Mouse (Mus musculus) CD4-positive helper T cell, adult 2 months (primary cell): ENCODE data around the gene Clec11a.

ENCODE experiments used
- DNase-seq: peaks from one replicate; pipeline ENCODE4 v3.0.0-alpha.2; 2012; ENCODE audit warnings: low read depth, missing footprints, low spot score

Gene Clec11a

GRCm38 (mm10) chr7:44306516-44307240, at the start of gene Clec11a:
Gene Clec11a, minus strand, starts transcription at chr7:44306902.
- DNase-seq = no peak

GRCm38 (mm10) chr7:44355411-44355810, 48.7 kb upstream of the Clec11a start:
- no peak for DNase-seq

- DNase-seq = no peak
Measured at GRCm38 (mm10) chr7:44353601-44354340, 47.1 kb upstream of the Clec11a start.

GRCm38 (mm10) chr7:44352750-44353600, 46.3 kb upstream of the Clec11a start:
- DNase-seq = no peak

- no peak for DNase-seq
Measured at GRCm38 (mm10) chr7:44351881-44352749, 45.4 kb upstream of the Clec11a start.

- peak; percentile 78 for DNase-seq
Measured at GRCm38 (mm10) chr7:44350957-44351711, 44.4 kb upstream of the Clec11a start.

GRCm38 (mm10) chr7:44349043-44349442, 42.3 kb upstream of the Clec11a start:
- DNase-seq = no peak

GRCm38 (mm10) chr7:44344622-44345021, 37.9 kb upstream of the Clec11a start:
- DNase-seq = peak; percentile 34

GRCm38 (mm10) chr7:44343459-44344015, 36.8 kb upstream of the Clec11a start:
- no peak for DNase-seq

GRCm38 (mm10) chr7:44341714-44342113, 35.0 kb upstream of the Clec11a start:
- no peak for DNase-seq

- no peak for DNase-seq
Measured at GRCm38 (mm10) chr7:44341119-44341518, 34.4 kb upstream of the Clec11a start.

- DNase-seq = no peak
Measured at GRCm38 (mm10) chr7:44340226-44340625, 33.5 kb upstream of the Clec11a start.

GRCm38 (mm10) chr7:44337121-44337849, 30.6 kb upstream of the Clec11a start:
- DNase-seq = no peak

GRCm38 (mm10) chr7:44336046-44337021, 29.6 kb upstream of the Clec11a start:
- DNase-seq = no peak

- no peak for DNase-seq
Measured at GRCm38 (mm10) chr7:44335031-44335878, 28.6 kb upstream of the Clec11a start.

- DNase-seq = no peak
Measured at GRCm38 (mm10) chr7:44334139-44334538, 27.4 kb upstream of the Clec11a start.

GRCm38 (mm10) chr7:44332336-44332735, 25.6 kb upstream of the Clec11a start:
- DNase-seq = no peak
